Mouse (Mus musculus) gonadal fat pad, adult 2 months (tissue): ENCODE data around the gene Map4k5. TPM values are rescaled to one million over a fixed set of nuclear protein-coding genes. Genes with fewer than 3 reads are reported as not detected.

ENCODE experiments used
- DNase-seq: peaks from one replicate; pipeline ENCODE4 v3.0.0-alpha.2; 2012; ENCODE audit warnings: low read depth
- polyA plus RNA-seq: library from polyadenylated mRNA; depleted of rRNA; stranded (reverse); fragments of >200 nt; gene quantifications from 2 replicates; pipeline ENCODE4 v1.2.3, GENCODE M21; 2012; rRNA removed

The Map4k5 gene
- polyA plus RNA-seq, 1 experiment: 6.3 TPM

- no peak for DNase-seq
Observed at GRCm38 (mm10) chr12:69753936-69754335, 139.1 kb downstream of the Map4k5 start.

Other genes with a start within 250 kb of the Map4k5 start
- 23.6 and 26.1 TPM in 2 replicates for gene Sos2, start 211.3 kb downstream of the Map4k5 start, polyA plus RNA-seq
- gene L2hgdh, start 168.3 kb downstream of the Map4k5 start, polyA plus RNA-seq: 6.0 and 8.1 TPM in 2 replicates
- gene Atp5s, start 168.2 kb downstream of the Map4k5 start, polyA plus RNA-seq: 15.0 and 15.1 TPM in 2 replicates
- 2.1 and 2.2 TPM in 2 replicates for gene Cdkl1, start 101.9 kb downstream of the Map4k5 start, polyA plus RNA-seq
- gene Atl1, start 586 bp downstream of the Map4k5 start, polyA plus RNA-seq: 1.2 and 1.6 TPM in 2 replicates
- gene Sav1, start 93.8 kb upstream of the Map4k5 start, polyA plus RNA-seq: 19.7 and 24.4 TPM in 2 replicates
- 7.3 and 11.1 TPM in 2 replicates for gene Nin, start 220.5 kb upstream of the Map4k5 start, polyA plus RNA-seq